Mouse (Mus musculus) thymus, postnatal 10 days (tissue): ENCODE data around the gene Sephs2.

Experiments
- DNase-seq, 2 experiments: peaks; one replicate each; pipeline ENCODE4 v3.0.0; 2021; ENCODE audit warnings: low spot score in 2 of 2

Sephs2 gene

DNA sequence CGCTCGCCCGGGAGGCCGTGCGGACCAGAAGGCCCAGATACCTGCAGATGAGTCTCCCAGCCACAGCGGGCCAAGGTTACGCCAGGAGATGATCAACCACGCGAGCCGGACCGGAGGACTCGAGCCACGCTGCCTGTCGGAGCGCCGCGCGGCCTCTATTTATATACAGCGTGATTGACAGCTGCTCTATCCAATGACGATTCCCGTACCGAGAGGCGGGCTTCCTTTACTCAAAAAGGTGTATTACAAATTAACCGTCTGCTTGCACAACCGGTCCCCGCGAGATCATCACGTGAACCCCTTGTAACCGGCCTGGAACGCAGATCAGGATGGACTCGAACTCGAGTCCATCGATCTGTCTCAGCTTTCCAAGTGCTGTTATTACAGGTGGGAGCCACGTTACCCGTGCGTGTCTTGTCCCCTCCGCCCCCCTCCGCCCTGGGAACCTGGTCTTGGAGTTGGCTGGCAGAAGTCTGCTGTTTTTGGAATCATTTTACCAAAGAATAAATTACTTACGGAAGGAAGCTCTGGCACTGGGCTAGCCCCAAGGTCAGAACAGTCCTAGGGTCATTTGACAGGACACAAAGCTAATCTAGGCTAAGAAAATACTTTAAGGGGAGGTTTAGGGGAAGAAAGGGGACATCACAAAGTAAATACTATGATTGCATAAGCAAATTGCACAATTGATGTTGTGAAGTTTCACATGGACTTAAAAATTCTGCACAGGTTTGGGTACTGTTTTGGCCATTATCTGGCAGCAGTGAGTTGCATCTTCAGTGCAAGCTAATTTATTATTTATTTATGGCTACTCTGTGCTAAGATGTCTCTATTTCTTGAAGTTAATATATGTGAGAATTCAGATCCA, at the start of gene Sephs2:
TSS of gene Sephs2 (minus strand) at position 131 of the 865 bp plus-strand sequence.
- DNase-seq, result peak; percentile 92 to 93

DNA sequence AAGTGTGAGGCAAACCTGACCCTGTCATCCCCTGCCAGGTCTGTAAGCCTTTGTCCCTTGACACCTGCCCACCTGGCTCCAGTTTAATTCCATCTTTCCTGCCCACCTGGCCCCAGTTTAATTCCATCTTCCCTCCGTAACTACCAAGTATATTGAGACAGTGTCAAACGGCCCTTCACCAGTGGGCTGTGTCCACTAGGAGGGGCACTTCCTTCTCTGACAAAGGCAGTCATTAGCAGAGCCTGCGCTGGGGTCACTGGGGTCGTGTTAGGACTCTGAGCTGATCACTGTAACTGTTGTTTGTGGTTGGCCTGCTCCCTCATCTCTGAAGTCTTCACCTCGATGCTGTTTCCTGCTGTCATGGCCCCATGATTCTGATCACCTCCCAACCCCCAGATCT, 48.2 kb upstream of the Sephs2 start:
- no peak for DNase-seq

- no peak for DNase-seq
These were observed 47.3 kb upstream of the Sephs2 start for GRCm38 (mm10) chr7:127321106-127321505.

GRCm38 (mm10) chr7:127313912-127314311, 40.1 kb upstream of the Sephs2 start:
- no peak for DNase-seq

GRCm38 (mm10) chr7:127309951-127310350, 36.1 kb upstream of the Sephs2 start:
- DNase-seq, result no peak

DNA sequence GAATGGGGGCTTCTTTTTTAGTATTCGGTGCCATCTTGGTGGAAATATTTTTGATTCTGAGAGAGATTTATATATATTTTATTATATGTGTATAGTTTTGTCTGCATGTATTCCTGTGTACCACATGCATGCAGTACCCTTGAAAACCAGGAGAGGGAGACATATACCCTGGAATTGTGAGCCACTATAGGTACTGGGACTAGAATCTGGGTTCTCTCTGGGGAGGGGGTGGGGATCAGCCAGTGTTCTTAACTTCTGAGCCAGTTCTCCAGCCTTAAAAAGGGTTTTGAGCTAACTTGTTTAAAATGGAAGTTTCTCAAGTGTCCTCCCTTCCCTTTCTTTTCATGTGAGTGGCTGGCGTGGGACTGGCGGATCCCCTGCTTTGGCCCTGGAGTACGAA, 35.0 kb upstream of the Sephs2 start:
- DNase-seq, result peak in 1 of 2 experiments; percentile 69

DNA sequence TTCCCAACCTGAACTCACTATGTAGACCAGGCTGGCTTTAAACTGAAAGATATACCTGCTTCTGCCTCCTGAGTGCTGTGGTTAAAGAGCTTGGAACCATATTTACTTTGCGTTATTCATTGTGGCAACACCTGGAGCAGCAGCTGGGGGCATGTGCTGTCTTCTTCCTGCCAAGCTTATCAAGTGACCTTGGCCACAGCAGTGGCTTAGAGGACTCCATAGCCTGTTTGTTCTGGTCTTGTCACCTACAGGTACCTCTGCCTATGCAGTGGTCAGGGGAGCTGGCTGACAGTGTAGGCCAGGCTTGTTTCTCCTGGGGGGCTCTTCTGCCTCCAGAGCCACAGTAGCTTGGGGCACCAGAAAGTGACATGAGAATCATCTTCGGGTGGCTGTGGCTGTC, 34.6 kb upstream of the Sephs2 start:
- peak; percentile 21 to 23 for DNase-seq

- no peak for DNase-seq
These were observed 23.8 kb upstream of the Sephs2 start for GRCm38 (mm10) chr7:127297586-127298193.

- peak in 1 of 2 experiments; percentile 37 for DNase-seq
These were observed 23.1 kb upstream of the Sephs2 start for GRCm38 (mm10) chr7:127296786-127297555.

DNA sequence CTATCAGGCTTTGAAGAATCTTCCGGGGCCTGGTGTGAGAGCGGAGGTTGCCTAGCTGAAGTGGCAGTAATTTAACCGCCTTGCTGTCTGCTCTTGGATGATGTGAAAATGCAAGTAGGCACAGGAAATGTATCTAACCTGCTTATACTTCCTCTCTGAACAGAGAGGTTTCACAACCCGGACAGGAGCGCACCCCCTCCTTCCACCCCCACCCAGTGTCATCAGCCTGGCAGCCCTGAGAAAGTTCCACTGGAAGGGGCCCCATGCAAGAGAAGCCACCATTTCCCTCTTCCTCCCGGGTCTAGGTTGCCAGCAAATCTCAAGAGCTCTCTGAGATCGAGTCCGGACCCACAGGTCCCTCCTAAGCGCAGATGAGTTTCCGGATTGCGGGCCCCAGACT, 22.2 kb upstream of the Sephs2 start, which contains the start of gene Itgal:
TSS of gene Itgal (plus strand) at position 163 of the 400 bp plus-strand sequence.
- DNase-seq, result peak; percentile 70 to 74

GRCm38 (mm10) chr7:127290142-127290541, 16.3 kb upstream of the Sephs2 start:
- no peak for DNase-seq

- DNase-seq, result no peak
These were observed 15.5 kb upstream of the Sephs2 start for GRCm38 (mm10) chr7:127289306-127289705.

DNA sequence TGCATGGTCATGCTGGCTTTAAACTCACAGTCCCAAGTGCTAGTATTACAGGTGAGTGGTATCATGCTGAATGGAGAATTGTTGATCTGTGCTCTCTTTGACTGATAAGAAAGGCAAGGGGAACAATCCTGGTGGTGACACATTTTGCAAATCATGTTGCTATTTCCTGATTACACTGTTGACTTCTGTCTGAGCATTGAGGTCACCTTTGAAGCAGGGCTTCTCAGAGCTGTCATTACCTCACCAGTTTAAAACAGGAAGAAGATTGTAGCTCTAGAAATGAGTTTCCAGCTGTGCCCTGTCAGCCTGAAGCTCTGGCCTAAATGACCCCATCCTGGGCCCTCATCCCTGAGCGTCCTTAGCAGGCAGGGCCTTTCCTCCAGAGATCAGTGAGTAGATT, 14.1 kb upstream of the Sephs2 start:
- DNase-seq, result peak in 1 of 2 experiments; percentile 34

DNA sequence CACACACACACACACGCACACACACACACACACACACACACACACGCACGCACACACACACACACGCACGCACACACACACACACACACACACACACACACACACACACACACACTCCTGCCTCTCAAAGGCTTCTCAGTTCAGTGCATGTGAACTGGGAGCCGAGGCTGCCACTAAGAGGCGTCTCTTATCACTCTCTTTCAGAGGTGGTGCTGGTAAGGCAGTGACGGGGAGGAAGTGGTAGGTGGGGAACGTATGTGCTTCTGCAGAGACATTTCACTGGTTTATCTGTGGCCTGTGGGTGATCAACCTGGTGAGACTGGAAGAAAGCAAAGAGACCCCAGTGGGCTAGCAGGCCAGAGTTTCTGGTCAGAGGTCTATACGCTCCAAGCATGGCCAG, 11.3 kb upstream of the Sephs2 start:
- DNase-seq, result peak; percentile 56 to 59

DNA sequence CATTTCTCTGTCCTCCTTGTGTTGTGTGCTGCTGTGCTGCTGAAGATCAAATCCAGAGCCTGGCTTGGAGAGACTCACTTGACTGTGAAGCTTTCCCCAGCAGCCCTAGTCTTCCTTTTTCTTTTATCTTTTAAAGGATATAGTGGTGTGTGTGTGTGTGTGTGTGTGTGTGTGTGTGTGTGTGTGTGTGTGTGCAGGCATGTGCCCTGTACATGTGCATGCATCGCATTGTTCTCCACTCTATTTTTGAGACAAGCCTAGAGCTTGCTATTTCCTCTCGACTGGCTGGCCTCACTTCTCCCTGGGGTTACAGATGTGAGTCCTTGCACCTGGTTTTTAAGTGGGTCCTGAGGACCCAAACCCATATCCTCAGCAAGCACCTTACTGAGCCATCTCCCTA, 8.3 kb upstream of the Sephs2 start:
- peak; percentile 44 to 51 for DNase-seq

GRCm38 (mm10) chr7:127281114-127281513, 7.3 kb upstream of the Sephs2 start:
- peak in 1 of 2 experiments; percentile 54 for DNase-seq

GRCm38 (mm10) chr7:127280092-127280491, 6.2 kb upstream of the Sephs2 start:
- peak; percentile 50 to 55 for DNase-seq

DNA sequence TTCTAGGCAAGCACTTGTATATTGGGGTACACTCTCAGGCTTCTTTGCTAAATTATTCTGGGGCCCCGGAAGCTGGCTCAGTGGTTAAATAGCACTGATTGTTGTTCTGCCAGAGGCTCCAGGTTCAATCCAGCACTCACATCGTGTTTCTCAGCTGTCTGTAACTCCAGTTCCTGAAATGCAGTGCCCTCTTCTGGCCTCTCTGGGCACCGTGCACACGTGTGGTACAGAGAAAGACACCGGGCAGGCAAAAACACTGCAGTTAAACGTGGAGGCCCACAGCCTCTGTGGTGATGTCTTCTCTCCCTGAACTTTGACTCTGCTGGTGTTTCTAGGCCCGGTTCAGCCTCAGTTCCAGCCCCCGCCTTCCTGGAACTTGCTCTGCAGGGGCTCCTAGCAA, 4.5 kb upstream of the Sephs2 start:
- DNase-seq, result peak; percentile 70 to 78

DNA sequence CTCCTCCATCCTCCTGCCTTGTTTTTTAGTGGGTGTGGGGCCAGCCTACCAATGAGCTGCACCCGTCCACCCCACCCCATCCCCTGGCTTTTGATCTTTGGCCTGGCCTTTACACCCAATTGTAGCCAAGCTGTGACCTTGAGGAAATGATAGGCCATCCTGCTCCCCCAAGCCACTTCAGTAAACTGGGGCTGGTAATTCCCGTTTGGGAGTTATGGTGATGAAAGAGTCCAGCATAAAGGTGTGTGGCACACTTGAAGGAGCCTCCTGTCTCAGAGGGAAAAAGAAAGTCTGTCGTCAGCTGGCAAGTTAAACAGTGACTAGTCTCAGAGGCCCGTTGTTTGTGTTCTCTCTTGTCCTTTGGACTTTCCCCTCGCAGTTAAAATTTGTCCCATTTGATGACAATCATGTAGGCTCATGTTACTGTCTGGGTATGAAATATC, 2.7 kb upstream of the Sephs2 start:
- DNase-seq, result no peak

- peak in 1 of 2 experiments; percentile 34 for DNase-seq
These were observed 534 bp downstream of the Sephs2 start for GRCm38 (mm10) chr7:127273118-127273923.

DNA sequence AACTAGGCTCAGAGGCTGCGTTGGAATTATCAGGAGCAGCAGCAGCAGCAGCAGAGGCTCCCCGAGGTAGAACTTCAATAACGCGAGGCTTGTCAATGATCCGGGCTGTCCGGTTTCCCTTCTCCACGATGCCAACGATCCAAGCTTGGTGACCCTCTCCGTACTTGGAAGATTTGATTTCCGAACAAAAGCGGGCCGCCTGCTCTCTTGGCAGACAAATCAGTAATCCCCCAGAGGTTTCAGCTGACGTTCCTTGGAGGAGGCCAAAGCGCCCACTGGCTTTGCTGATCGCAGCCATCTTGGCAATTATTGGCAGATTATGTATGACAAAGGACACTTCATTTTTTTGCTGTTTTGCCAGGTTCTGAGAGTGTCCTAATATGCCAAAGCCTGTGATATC, 1.3 kb downstream of the Sephs2 start:
- DNase-seq, result no peak
